Mouse (Mus musculus): Measurements from ENCODE around the gene C5ar2. TPM values are rescaled to one million over a fixed set of nuclear protein-coding genes. Genes with fewer than 3 reads are reported as not detected.

C5ar2 gene
- polyA plus RNA-seq, 1 experiment: 0.19 TPM

- TF ChIP-seq CTCF (IDR thresholded peaks at IDR 0.05; ENCODE audit: borderline replicate concordance, insufficient read depth, low read length): no peak
- TF ChIP-seq POLR2A (IDR thresholded peaks at IDR 0.05; ENCODE audit: low read depth, low read length): no peak
- H3K27ac ChIP-seq (ENCODE audit: insufficient read depth, low read length): no peak overlapping the region
- no peak overlapping the region for H3K4me3 ChIP-seq (ENCODE audit: insufficient read depth, low read length)
- H3K4me1 ChIP-seq (ENCODE audit: control insufficient read depth, insufficient read depth, low read length): no peaks in the 10 kb centered on the region
Measured at GRCm38 (mm10) chr7:16240281-16240977, 3.5 kb downstream of the C5ar2 start.

GRCm38 (mm10) chr7:16239554-16239997 is 4.4 kb downstream of the C5ar2 start:
- no peak overlapping the region for H3K4me3 ChIP-seq (ENCODE audit: insufficient read depth, low read length)
- H3K27ac ChIP-seq (ENCODE audit: insufficient read depth, low read length): no peak overlapping the region
- no peaks in the 10 kb centered on the region for H3K4me1 ChIP-seq (ENCODE audit: control insufficient read depth, insufficient read depth, low read length)
- no peak for TF ChIP-seq POLR2A (IDR thresholded peaks at IDR 0.05; ENCODE audit: low read depth, low read length)
- no peak for TF ChIP-seq CTCF (IDR thresholded peaks at IDR 0.05; ENCODE audit: borderline replicate concordance, insufficient read depth, low read length)

GRCm38 (mm10) chr7:16229869-16230268 is 14.1 kb downstream of the C5ar2 start:
- Histone ChIP-seq H3K27ac (ENCODE audit: insufficient read depth, low read length) (no peak overlapping the region), H3K4me1 (ENCODE audit: control insufficient read depth, insufficient read depth, low read length) (no peaks in the 10 kb centered on the region), H3K4me3 (ENCODE audit: insufficient read depth, low read length) (no peak overlapping the region)
- TF ChIP-seq POLR2A (IDR thresholded peaks at IDR 0.05; ENCODE audit: low read depth, low read length) (no peak), CTCF (IDR thresholded peaks at IDR 0.05; ENCODE audit: borderline replicate concordance, insufficient read depth, low read length) (no peak)

GRCm38 (mm10) chr7:16221582-16222272 is 22.2 kb downstream of the C5ar2 start, which contains the start of gene Dhx34:
Gene Dhx34, minus strand, starts transcription at chr7:16222037.
- Histone ChIP-seq H3K4me3 (ENCODE audit: insufficient read depth, low read length) (peak within 1 kb of the TSS; percentile 88), H3K27ac (ENCODE audit: insufficient read depth, low read length) (peak within 1 kb of the TSS; percentile 32), H3K4me1 (ENCODE audit: control insufficient read depth, insufficient read depth, low read length) (peaks cover 2% of the 10 kb centered on the region; the same call in 1 of the 2 replicates)
- TF ChIP-seq POLR2A (IDR thresholded peaks at IDR 0.05; ENCODE audit: low read depth, low read length) (peak; percentile 86), CTCF (IDR thresholded peaks at IDR 0.05; ENCODE audit: borderline replicate concordance, insufficient read depth, low read length) (peak; percentile 36; the same call in 1 of the 2 replicates)

GRCm38 (mm10) chr7:16213986-16214385 is 30.0 kb downstream of the C5ar2 start:
- H3K4me1 ChIP-seq (ENCODE audit: control insufficient read depth, insufficient read depth, low read length): peaks cover 5% of the 10 kb centered on the region
- no peak overlapping the region for H3K27ac ChIP-seq (ENCODE audit: insufficient read depth, low read length)
- TF ChIP-seq POLR2A (IDR thresholded peaks at IDR 0.05; ENCODE audit: low read depth, low read length): no peak
- no peak for TF ChIP-seq CTCF (IDR thresholded peaks at IDR 0.05; ENCODE audit: borderline replicate concordance, insufficient read depth, low read length)
- no peak overlapping the region for H3K4me3 ChIP-seq (ENCODE audit: insufficient read depth, low read length)

GRCm38 (mm10) chr7:16213196-16213595 is 30.8 kb downstream of the C5ar2 start:
- no peak for TF ChIP-seq POLR2A (IDR thresholded peaks at IDR 0.05; ENCODE audit: low read depth, low read length)
- no peak for TF ChIP-seq CTCF (IDR thresholded peaks at IDR 0.05; ENCODE audit: borderline replicate concordance, insufficient read depth, low read length)
- H3K27ac ChIP-seq (ENCODE audit: insufficient read depth, low read length): no peak overlapping the region

GRCm38 (mm10) chr7:16210862-16211365 is 33.0 kb downstream of the C5ar2 start:
- Histone ChIP-seq H3K4me1 (ENCODE audit: control insufficient read depth, insufficient read depth, low read length) (peaks cover 21% of the 10 kb centered on the region), H3K27ac (ENCODE audit: insufficient read depth, low read length) (peak overlapping the region; percentile 14; the same call in 1 of the 2 replicates), H3K4me3 (ENCODE audit: insufficient read depth, low read length) (no peak overlapping the region)
- peak; percentile 66 for TF ChIP-seq CTCF (IDR thresholded peaks at IDR 0.05; ENCODE audit: borderline replicate concordance, insufficient read depth, low read length)
- TF ChIP-seq POLR2A (IDR thresholded peaks at IDR 0.05; ENCODE audit: low read depth, low read length): no peak

More at GRCm38 (mm10) chr7:16213196-16213595, 30.8 kb downstream of the C5ar2 start:
- peaks cover 13% of the 10 kb centered on the region for H3K4me1 ChIP-seq (ENCODE audit: control insufficient read depth, insufficient read depth, low read length)
- no peak overlapping the region for H3K4me3 ChIP-seq (ENCODE audit: insufficient read depth, low read length)

- no peak for TF ChIP-seq POLR2A (IDR thresholded peaks at IDR 0.05; ENCODE audit: low read depth, low read length)
- TF ChIP-seq CTCF (IDR thresholded peaks at IDR 0.05; ENCODE audit: borderline replicate concordance, insufficient read depth, low read length): no peak
- H3K4me1 ChIP-seq (ENCODE audit: control insufficient read depth, insufficient read depth, low read length): peaks cover 21% of the 10 kb centered on the region
- H3K4me3 ChIP-seq (ENCODE audit: insufficient read depth, low read length): no peak overlapping the region
- H3K27ac ChIP-seq (ENCODE audit: insufficient read depth, low read length): peak overlapping the region; percentile 85
Measured at GRCm38 (mm10) chr7:16208781-16209665, 34.9 kb downstream of the C5ar2 start.

GRCm38 (mm10) chr7:16207496-16207895 is 36.5 kb downstream of the C5ar2 start:
- H3K4me1 ChIP-seq (ENCODE audit: control insufficient read depth, insufficient read depth, low read length): peaks cover 21% of the 10 kb centered on the region
- TF ChIP-seq POLR2A (IDR thresholded peaks at IDR 0.05; ENCODE audit: low read depth, low read length): no peak; the same call in 1 of the 2 replicates
- no peak for TF ChIP-seq CTCF (IDR thresholded peaks at IDR 0.05; ENCODE audit: borderline replicate concordance, insufficient read depth, low read length)
- H3K27ac ChIP-seq (ENCODE audit: insufficient read depth, low read length): peak overlapping the region; percentile 85
- no peak overlapping the region for H3K4me3 ChIP-seq (ENCODE audit: insufficient read depth, low read length)

Data from embryonic fibroblast, embryonic 13.5 days (primary cell).